Mouse (Mus musculus): Measurements from ENCODE around the gene P3h3. TPM values are rescaled to one million over a fixed set of nuclear protein-coding genes. Genes with fewer than 3 reads are reported as not detected.

Gene P3h3
- 2.1 and 2.5 TPM in 2 replicates for total RNA-seq (2014; rRNA removed)
- 2.5 and 3.0 TPM in 2 replicates for polyA plus RNA-seq (2012; rRNA removed)

GRCm38 (mm10) chr6:124856916-124857839 lies at the start of gene P3h3:
P3h3 (minus strand) TSS chr6:124857752.
- 1% methylated on average over 86 of the region's 86 CpGs for WGBS
- DNase-seq (ENCODE audit: extremely low read depth, low read depth, low spot score), result no peak
- peak within 1 kb of the TSS; percentile 63 for H3K4me3 ChIP-seq (ENCODE audit: insufficient read depth, low read depth, low read length)

GRCm38 (mm10) chr6:124904991-124905860 lies 47.7 kb upstream of the P3h3 start:
- no peaks in the 10 kb centered on the region for H3K79me2 ChIP-seq (ENCODE audit: control insufficient read depth, insufficient read depth, low read length)
- H3K4me1 ChIP-seq (ENCODE audit: control insufficient read depth, insufficient read depth, low read length), result peaks cover 12% of the 10 kb centered on the region
- WGBS, result 45% methylated on average over 14 of the region's 16 CpGs
- peak; percentile 74 for DNase-seq (ENCODE audit: extremely low read depth, low read depth, low spot score)
- H3K27me3 ChIP-seq (ENCODE audit: control insufficient read depth, insufficient read depth, low read length), result no peaks in the 10 kb centered on the region
- TF ChIP-seq POLR2A (IDR thresholded peaks at IDR 0.05; ENCODE audit: extremely low read depth, insufficient read depth, low read length) (no peak), CTCF (IDR thresholded peaks at IDR 0.05; ENCODE audit: low read depth, low read length) (no peak)
- no peak overlapping the region for H3K4me3 ChIP-seq (ENCODE audit: insufficient read depth, low read depth, low read length)
- peak overlapping the region; percentile 80 for H3K9ac ChIP-seq (ENCODE audit: low read depth, low read length)
- H3K27ac ChIP-seq (replicated peaks; ENCODE audit: insufficient read depth, low read depth, low read length), result peak overlapping the region; percentile 94
- no peaks in the 10 kb centered on the region for H3K36me3 ChIP-seq (ENCODE audit: control insufficient read depth, insufficient read depth, low read length)

More at GRCm38 (mm10) chr6:124856916-124857839, at the start of gene P3h3:
- TF ChIP-seq POLR2A (IDR thresholded peaks at IDR 0.05; ENCODE audit: extremely low read depth, insufficient read depth, low read length) (no peak), CTCF (IDR thresholded peaks at IDR 0.05; ENCODE audit: low read depth, low read length) (peak; percentile 76)
- Histone ChIP-seq H3K27me3 (ENCODE audit: control insufficient read depth, insufficient read depth, low read length) (peaks cover 7% of the 10 kb centered on the region; the same call in 1 of the 2 replicates), H3K9ac (ENCODE audit: low read depth, low read length) (peak within 1 kb of the TSS; percentile 76), H3K27ac (replicated peaks; ENCODE audit: insufficient read depth, low read depth, low read length) (no peak within 1 kb of the TSS), H3K36me3 (ENCODE audit: control insufficient read depth, insufficient read depth, low read length) (no peaks in the 10 kb centered on the region), H3K4me1 (ENCODE audit: control insufficient read depth, insufficient read depth, low read length) (peaks cover 1% of the 10 kb centered on the region; the same call in 1 of the 2 replicates), H3K79me2 (ENCODE audit: control insufficient read depth, insufficient read depth, low read length) (no peaks in the 10 kb centered on the region)

- peak; percentile 83 for DNase-seq (ENCODE audit: extremely low read depth, low read depth, low spot score)
- peak overlapping the region; percentile 98 for H3K27ac ChIP-seq (replicated peaks; ENCODE audit: insufficient read depth, low read depth, low read length)
Observed at GRCm38 (mm10) chr6:124904161-124904981, 46.8 kb upstream of the P3h3 start.

GRCm38 (mm10) chr6:124903580-124904151 lies 46.1 kb upstream of the P3h3 start:
- no peaks in the 10 kb centered on the region for H3K79me2 ChIP-seq (ENCODE audit: control insufficient read depth, insufficient read depth, low read length)
- H3K36me3 ChIP-seq (ENCODE audit: control insufficient read depth, insufficient read depth, low read length), result no peaks in the 10 kb centered on the region
- TF ChIP-seq CTCF (IDR thresholded peaks at IDR 0.05; ENCODE audit: low read depth, low read length) (peak; percentile 99), POLR2A (IDR thresholded peaks at IDR 0.05; ENCODE audit: extremely low read depth, insufficient read depth, low read length) (0 out of 2 replicates have a peak, but pooled peaks have one; percentile 24)
- H3K4me3 ChIP-seq (ENCODE audit: insufficient read depth, low read depth, low read length), result peak overlapping the region; percentile 55
- H3K27me3 ChIP-seq (ENCODE audit: control insufficient read depth, insufficient read depth, low read length), result no peaks in the 10 kb centered on the region
- peak overlapping the region; percentile 73 for H3K9ac ChIP-seq (ENCODE audit: low read depth, low read length)
- peaks cover 12% of the 10 kb centered on the region for H3K4me1 ChIP-seq (ENCODE audit: control insufficient read depth, insufficient read depth, low read length)
- under 1% methylated on average over 23 of the region's 23 CpGs for WGBS
- peak overlapping the region; percentile 98 for H3K27ac ChIP-seq (replicated peaks; ENCODE audit: insufficient read depth, low read depth, low read length)
- DNase-seq (ENCODE audit: extremely low read depth, low read depth, low spot score), result peak; percentile 85

More at GRCm38 (mm10) chr6:124904161-124904981, 46.8 kb upstream of the P3h3 start:
- Histone ChIP-seq H3K36me3 (ENCODE audit: control insufficient read depth, insufficient read depth, low read length) (no peaks in the 10 kb centered on the region), H3K9ac (ENCODE audit: low read depth, low read length) (peak overlapping the region; percentile 80), H3K27me3 (ENCODE audit: control insufficient read depth, insufficient read depth, low read length) (no peaks in the 10 kb centered on the region), H3K4me1 (ENCODE audit: control insufficient read depth, insufficient read depth, low read length) (peaks cover 12% of the 10 kb centered on the region), H3K79me2 (ENCODE audit: control insufficient read depth, insufficient read depth, low read length) (no peaks in the 10 kb centered on the region), H3K4me3 (ENCODE audit: insufficient read depth, low read depth, low read length) (peak overlapping the region; percentile 58)
- TF ChIP-seq POLR2A (IDR thresholded peaks at IDR 0.05; ENCODE audit: extremely low read depth, insufficient read depth, low read length) (peak; percentile 64; the same call in 1 of the 2 replicates), CTCF (IDR thresholded peaks at IDR 0.05; ENCODE audit: low read depth, low read length) (peak; percentile 58)
- WGBS, result 19% methylated on average over 24 of the region's 24 CpGs

Measured in liver, adult 2 months (tissue).